Mouse (Mus musculus) CH12.LX (cell line): ENCODE measurements around the gene Barx2. TPM values are rescaled to one million over a fixed set of nuclear protein-coding genes. Genes with fewer than 3 reads are reported as not detected.

ENCODE experiments used
- DNase-seq: peaks from one replicate; pipeline ENCODE4 v3.0.0-alpha.2; 2013; ENCODE audit errors: extremely low read depth
- H3K27ac ChIP-seq: 2 replicates; pipeline ENCODE4 v1.5.1; 2012; ENCODE audit warnings: low read depth, mild to moderate bottlenecking, control low read depth, moderate library complexity; ENCODE audit not compliant: insufficient read depth
- H3K27me3 ChIP-seq: replicated peaks from 2 replicates; pipeline ENCODE3; 2012; ENCODE audit warnings: inconsistent platforms
- H3K36me3 ChIP-seq, 2 experiments: replicated peaks in 1 of 2; 2 replicates each; pipeline versions ENCODE3 to v1.6.1; 2012; ENCODE audit warnings: inconsistent platforms in 1 of 2, low read length in 1 of 2, mild to moderate bottlenecking in 1 of 2, mixed read lengths in 1 of 2, moderate library complexity in 1 of 2; ENCODE audit not compliant: control insufficient read depth in 1 of 2, insufficient read depth in 1 of 2
- H3K4me1 ChIP-seq, 2 experiments: 2 replicates each; pipeline ENCODE4 v1.6.1; 2012; ENCODE audit warnings: inconsistent platforms in 1 of 2, moderate library complexity in 1 of 2; ENCODE audit not compliant: insufficient read depth in 2 of 2, control insufficient read depth in 1 of 2
- H3K4me2 ChIP-seq: 2 replicates; pipeline ENCODE4 v1.6.1; 2012; ENCODE audit warnings: low read depth, mild to moderate bottlenecking, control low read depth; ENCODE audit not compliant: poor library complexity, insufficient read depth, severe bottlenecking
- H3K4me3 ChIP-seq, 3 experiments: fragments of 150-350 bp in 1 of 3; sonication (generic) in 1 of 3; replicated peaks in 1 of 3; 2 replicates each; pipeline versions ENCODE3 to v1.5.1; 2011 to 2012; ENCODE audit warnings: low read depth in 2 of 3, low read length in 2 of 3, mild to moderate bottlenecking in 2 of 3, moderate library complexity in 2 of 3, control low read depth in 1 of 3, improper control_type of control experiment in 1 of 3, inconsistent platforms in 1 of 3, mixed read lengths in 1 of 3; ENCODE audit not compliant: poor library complexity in 1 of 3
- H3K79me2 ChIP-seq: replicated peaks from 2 replicates; pipeline ENCODE4 v1.6.1; 2012; ENCODE audit warnings: mild to moderate bottlenecking, moderate library complexity; ENCODE audit not compliant: control insufficient read depth, poor library complexity, insufficient read depth, severe bottlenecking; ENCODE audit errors: extremely low read depth
- H3K9ac ChIP-seq: 2 replicates; pipeline ENCODE4 v1.6.1; 2012; ENCODE audit warnings: low read depth, mild to moderate bottlenecking, control low read depth, moderate library complexity; ENCODE audit not compliant: insufficient read depth
- H3K9me3 ChIP-seq: replicated peaks from 2 replicates; pipeline ENCODE3; 2012; ENCODE audit warnings: low read length, inconsistent platforms, mixed read lengths
- BHLHE40 ChIP-seq: IDR thresholded peaks from 2 replicates; pipeline ENCODE4 v1.6.1; 2011; ENCODE audit warnings: mild to moderate bottlenecking, low read depth, low read length, improper control_type of control experiment
- CHD2 ChIP-seq: IDR thresholded peaks from 2 replicates; pipeline ENCODE4 v1.6.1; 2011; ENCODE audit warnings: low read length, improper control_type of control experiment
- CTCF ChIP-seq, 2 experiments: IDR thresholded peaks in 1 of 2; conservative IDR thresholded peaks in 1 of 2; 2 replicates each; pipeline ENCODE4 v1.5.1; 2011 to 2012; ENCODE audit warnings: low read depth in 2 of 2, low read length in 2 of 2, improper control_type of control experiment in 1 of 2, inconsistent platforms in 1 of 2, mild to moderate bottlenecking in 1 of 2, moderate library complexity in 1 of 2
- ELF1 ChIP-seq: IDR thresholded peaks from 2 replicates; pipeline ENCODE4 v1.6.1; 2014; ENCODE audit warnings: low read depth, mild to moderate bottlenecking, inconsistent platforms, low read length, improper control_type of control experiment
- EP300 ChIP-seq: IDR thresholded peaks from 2 replicates; pipeline ENCODE4 v1.6.1; 2011; ENCODE audit warnings: low read length, improper control_type of control experiment
- GABPA ChIP-seq: IDR thresholded peaks from 2 replicates; pipeline ENCODE4 v1.6.1; 2012; ENCODE audit warnings: low read depth, low read length, improper control_type of control experiment, inconsistent platforms; ENCODE audit not compliant: insufficient replicate concordance
- JUN ChIP-seq: IDR thresholded peaks from 2 replicates; pipeline ENCODE4 v1.6.1; 2011; ENCODE audit warnings: low read depth, mild to moderate bottlenecking, low read length, improper control_type of control experiment, moderate library complexity; ENCODE audit not compliant: insufficient read depth
- JUND ChIP-seq: conservative IDR thresholded peaks from 2 replicates; pipeline ENCODE4 v1.6.1; 2011; ENCODE audit warnings: low read depth, low read length, improper control_type of control experiment
- KAT2A ChIP-seq: IDR thresholded peaks from 2 replicates; pipeline ENCODE4 v1.6.1; 2012; ENCODE audit warnings: low read length, improper control_type of control experiment, inconsistent platforms; ENCODE audit not compliant: insufficient replicate concordance
- MAFK ChIP-seq: IDR thresholded peaks from 2 replicates; pipeline ENCODE4 v1.6.1; 2011; ENCODE audit warnings: low read length, improper control_type of control experiment; ENCODE audit not compliant: insufficient replicate concordance
- MAX ChIP-seq: IDR thresholded peaks from 2 replicates; pipeline ENCODE4 v1.6.1; 2011; ENCODE audit warnings: low read length, improper control_type of control experiment
- MAZ ChIP-seq: IDR thresholded peaks from 2 replicates; pipeline ENCODE4 v1.6.1; 2012; ENCODE audit warnings: low read depth, mild to moderate bottlenecking, inconsistent platforms, low read length, improper control_type of control experiment, moderate library complexity
- MEF2A ChIP-seq: IDR thresholded peaks from 2 replicates; pipeline ENCODE4 v1.6.1; 2014; ENCODE audit warnings: low read depth, mild to moderate bottlenecking, inconsistent platforms, low read length, improper control_type of control experiment, borderline replicate concordance
- MYC ChIP-seq: IDR thresholded peaks from 2 replicates; pipeline ENCODE4 v1.6.1; 2011; ENCODE audit warnings: low read depth, mild to moderate bottlenecking, improper control_type of control experiment, low read length
- NRF1 ChIP-seq: IDR thresholded peaks from 2 replicates; pipeline ENCODE4 v1.6.1; 2014; ENCODE audit warnings: low read depth, mild to moderate bottlenecking, inconsistent platforms, low read length, improper control_type of control experiment, moderate library complexity
- POLR2AphosphoS2 ChIP-seq: IDR thresholded peaks from 2 replicates; pipeline ENCODE4 v1.6.1; 2011; ENCODE audit warnings: low read depth, low read length, improper control_type of control experiment
- RAD21 ChIP-seq: IDR thresholded peaks from 2 replicates; pipeline ENCODE4 v1.6.1; 2011; ENCODE audit warnings: low read depth, mild to moderate bottlenecking, low read length, improper control_type of control experiment, moderate library complexity
- SMC3 ChIP-seq: IDR thresholded peaks from 2 replicates; pipeline ENCODE4 v1.6.1; 2011; ENCODE audit warnings: low read depth, low read length, improper control_type of control experiment
- TCF12 ChIP-seq: IDR thresholded peaks from 2 replicates; pipeline ENCODE4 v1.6.1; 2014; ENCODE audit warnings: low read depth, mild to moderate bottlenecking, inconsistent platforms, low read length, improper control_type of control experiment
- USF2 ChIP-seq: conservative IDR thresholded peaks from 2 replicates; pipeline ENCODE4 v1.6.1; 2011; ENCODE audit warnings: low read depth, low read length, improper control_type of control experiment
- dilution Hi-C: fragments of 300-500 bp; cut with MboI; formaldehyde crosslinking; loops from 2 replicates; pipeline ENCODE4 v1.14.3; 2020; ENCODE audit warnings: low sequenced_read_pairs; ENCODE audit not compliant: extremely low pct_unique_long_range_greater_than_20kb, extremely low pct_ligation_motif_present
- in situ Hi-C: fragments of 300-500 bp; cut with MboI; formaldehyde crosslinking; loops from 3 replicates; pipeline ENCODE4 v1.14.3; 2019; ENCODE audit warnings: low sequenced_read_pairs, low pct_ligation_motif_present, low pct_unique_long_range_greater_than_20kb, mixed read lengths
- polyA plus RNA-seq: library from polyadenylated mRNA; unstranded; fragments of >175 nt; gene quantifications from 2 replicates; pipeline ENCODE4 v1.2.1, GENCODE M21; 2012; ENCODE audit warnings: low read depth; ENCODE audit not compliant: insufficient read length
- total RNA-seq, 2 experiments: library from RNA; depleted of rRNA; stranded (reverse); fragments of 300-350 nt in 1 of 2; fragments of >200 nt in 1 of 2; gene quantifications; 2 replicates each; pipeline ENCODE4 v1.2.3; 2012 to 2014

Gene Barx2
- total and polyA plus RNA-seq, 3 experiments: not detected

DNA sequence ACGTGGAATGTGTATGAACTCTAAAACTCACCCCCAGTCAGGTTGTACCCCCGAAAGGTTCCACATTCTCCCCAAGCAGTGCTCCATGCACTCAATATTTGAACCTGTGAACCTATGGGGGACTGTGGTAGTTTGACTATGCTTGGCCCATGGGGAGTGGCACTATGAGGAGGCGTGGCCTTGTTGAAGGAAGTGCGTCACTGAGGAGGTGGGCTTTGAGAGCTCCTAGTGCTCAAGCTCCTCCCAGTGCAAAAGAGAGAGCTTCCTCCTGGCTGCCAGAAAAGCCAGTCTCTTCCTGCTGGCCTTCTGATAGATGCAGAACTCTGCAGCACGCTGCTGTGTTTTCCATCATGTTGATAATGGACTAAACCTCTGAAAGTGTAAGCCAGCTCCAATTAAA lies 37.2 kb upstream of the Barx2 start:
- Histone ChIP-seq H3K27ac (no peak overlapping the region), H3K4me3 (no peak overlapping the region), H3K79me2 (no peaks in the 10 kb centered on the region), H3K36me3 (no peaks in the 10 kb centered on the region), H3K4me2 (no peak overlapping the region), H3K9me3 (no peaks in the 10 kb centered on the region), H3K9ac (no peak overlapping the region)
- in situ Hi-C loops (loop anchor here (25.0 kb wide), 1 partner anchor 212 kb away; no protein-coding TSS in a partner anchor), dilution Hi-C loops (no loop called here)
- peak; percentile 24 for DNase-seq
- TF ChIP-seq BHLHE40 (no peak), MAFK (no peak), RAD21 (no peak), SMC3 (no peak), NRF1 (no peak), CTCF (conservative IDR thresholded peaks at IDR 0.05 in 1 of 2, IDR thresholded peaks at IDR 0.05 in 1 of 2; ENCODE audit: low read depth in 2 of 2, low read length in 2 of 2) (no peak), MYC (no peak), MAX (no peak), ELF1 (no peak), KAT2A (no peak), JUND (no peak), MEF2A (no peak), POLR2AphosphoS2 (no peak), MAZ (no peak), TCF12 (no peak), CHD2 (no peak), JUN (no peak)
- TF ChIP-seq, all 38 proteins: peak for 0
- H3K4me1 ChIP-seq: peaks cover 5 to 20% of the 10 kb centered on the region in 2 experiments; a peak in 2 of 4 replicates
- H3K27me3 ChIP-seq: no peaks in the 10 kb centered on the region

DNA sequence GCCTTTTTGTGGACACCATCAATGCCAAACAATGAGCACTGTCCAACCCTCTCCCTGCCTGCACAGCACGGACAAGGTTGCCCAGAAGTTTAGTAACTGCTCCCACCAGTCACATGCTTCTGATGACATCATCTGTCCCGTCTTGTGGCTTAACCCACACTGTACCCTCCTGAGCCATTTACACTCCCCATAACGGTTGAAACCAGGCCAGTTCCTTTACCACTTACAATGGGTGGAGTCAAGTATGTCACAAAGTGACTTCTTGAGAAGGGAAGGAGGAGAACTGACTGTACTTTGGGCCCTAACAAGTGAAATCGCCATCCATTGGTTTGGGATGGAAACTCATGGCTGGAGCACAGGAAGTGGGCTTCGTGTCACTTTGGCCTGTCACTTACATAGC lies 35.8 kb upstream of the Barx2 start:
- no peak for DNase-seq
- dilution Hi-C loops (no loop called here), in situ Hi-C loops (no loop called here)
- H3K9me3 ChIP-seq: no peaks in the 10 kb centered on the region
- no peak overlapping the region for H3K9ac ChIP-seq
- no peaks in the 10 kb centered on the region for H3K27me3 ChIP-seq
- no peak overlapping the region for H3K27ac ChIP-seq
- H3K4me2 ChIP-seq: no peak overlapping the region
- no peak overlapping the region for H3K4me3 ChIP-seq
- peaks cover 5 to 20% of the 10 kb centered on the region in 2 experiments; a peak in 2 of 4 replicates for H3K4me1 ChIP-seq
- H3K79me2 ChIP-seq: no peaks in the 10 kb centered on the region
- no peaks in the 10 kb centered on the region for H3K36me3 ChIP-seq
- TF ChIP-seq USF2 (no peak), EP300 (no peak), GABPA (no peak), JUN (no peak)
